Mouse (Mus musculus) liver, adult 2 months (tissue): ENCODE results near the gene Umad1.

ENCODE experiments used
- CTCF ChIP-seq: fragments of 200-500 bp; IDR thresholded peaks from 2 replicates; pipeline ENCODE4 v1.5.1; 2011; ENCODE audit warnings: low read depth, low read length, control low read depth
- POLR2A ChIP-seq: fragments of 200-500 bp; IDR thresholded peaks from 2 replicates; pipeline ENCODE4 v1.6.1; 2011; ENCODE audit warnings: low read length, control low read depth; ENCODE audit not compliant: insufficient read depth; ENCODE audit errors: extremely low read depth

GRCm38 (mm10) chr6:8433179-8433578 is 174.1 kb downstream of the Umad1 start:
- no peak for TF ChIP-seq CTCF
- no peak for TF ChIP-seq POLR2A
